Mouse (Mus musculus) embryo, embryonic 10 days (tissue): ENCODE data around the gene Pls1.

ENCODE experiments used
- DNase-seq: peaks from one replicate; pipeline ENCODE4 v3.0.0-alpha.2; 2015; ENCODE audit warnings: low spot score

Pls1 gene

GRCm38 (mm10) chr9:95844825-95845460, at the start of gene Pls1:
Pls1 (minus strand) TSS chr9:95845311.
- peak; percentile 80 for DNase-seq

DNA sequence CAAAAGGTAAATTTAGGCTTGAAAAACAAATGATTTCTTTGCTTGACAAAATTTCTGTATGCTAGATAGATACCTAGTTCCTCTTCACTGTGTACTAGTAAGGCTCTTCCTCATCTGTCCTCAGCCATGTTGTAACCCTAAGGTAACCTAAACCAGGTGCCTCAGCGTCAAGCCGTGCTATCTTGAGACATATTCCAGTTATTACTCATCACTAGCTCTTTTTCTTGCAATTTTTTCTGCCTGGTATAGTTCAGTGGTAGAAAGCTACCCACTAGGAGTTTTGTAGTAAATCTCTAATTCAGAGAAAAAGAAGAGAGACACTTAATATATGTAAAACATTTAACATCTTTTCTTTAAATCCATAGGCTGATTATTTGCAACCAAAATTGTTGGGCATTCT, 37.6 kb upstream of the Pls1 start:
- DNase-seq, result no peak

DNA sequence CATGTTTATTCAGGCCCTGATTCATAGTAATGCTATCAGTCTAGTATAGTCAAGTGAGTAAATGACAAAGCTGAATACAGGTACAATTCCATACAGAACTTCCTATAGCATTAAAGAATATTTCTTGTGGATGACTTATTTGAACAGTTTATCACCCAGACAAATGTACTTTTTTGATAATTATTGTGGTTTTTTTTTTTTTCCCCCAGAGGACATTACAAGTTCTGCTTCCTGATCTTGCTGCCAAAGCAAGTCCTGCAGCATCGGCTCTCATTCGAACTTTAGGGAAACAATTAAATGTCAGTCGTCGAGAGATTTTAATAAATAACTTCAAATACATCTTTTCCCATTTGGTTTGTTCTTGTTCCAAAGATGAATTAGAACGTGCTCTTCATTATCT, 33.1 kb upstream of the Pls1 start:
- no peak for DNase-seq

DNA sequence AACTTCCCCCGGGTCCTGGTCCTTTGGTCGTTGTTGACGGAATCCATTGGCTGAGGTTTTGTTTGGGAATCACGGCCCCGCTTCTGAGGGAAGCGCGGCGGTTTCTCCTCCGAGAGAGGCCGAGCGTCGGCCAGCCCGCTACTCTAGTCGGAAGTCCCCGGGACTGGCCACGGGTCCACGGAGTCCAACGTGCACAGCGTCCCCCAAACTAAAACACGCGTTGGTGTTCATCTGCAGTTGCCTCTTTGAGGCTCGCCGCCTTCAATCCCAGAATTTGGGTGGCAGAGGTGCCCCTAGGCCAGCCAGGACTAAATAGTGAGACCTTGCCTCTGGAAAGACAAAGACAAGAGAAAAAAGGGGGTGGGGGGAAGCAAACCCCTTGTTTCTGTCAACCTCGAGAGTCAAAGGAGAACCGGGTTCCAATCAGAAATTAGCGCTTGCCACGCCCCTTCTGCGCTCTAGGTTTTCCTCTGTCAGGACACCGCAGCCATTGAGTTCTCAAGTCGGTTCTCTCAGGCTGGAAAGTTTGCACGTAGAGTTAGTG, 13.0 kb upstream of the Pls1 start:
- DNase-seq, result peak; percentile 88

DNA sequence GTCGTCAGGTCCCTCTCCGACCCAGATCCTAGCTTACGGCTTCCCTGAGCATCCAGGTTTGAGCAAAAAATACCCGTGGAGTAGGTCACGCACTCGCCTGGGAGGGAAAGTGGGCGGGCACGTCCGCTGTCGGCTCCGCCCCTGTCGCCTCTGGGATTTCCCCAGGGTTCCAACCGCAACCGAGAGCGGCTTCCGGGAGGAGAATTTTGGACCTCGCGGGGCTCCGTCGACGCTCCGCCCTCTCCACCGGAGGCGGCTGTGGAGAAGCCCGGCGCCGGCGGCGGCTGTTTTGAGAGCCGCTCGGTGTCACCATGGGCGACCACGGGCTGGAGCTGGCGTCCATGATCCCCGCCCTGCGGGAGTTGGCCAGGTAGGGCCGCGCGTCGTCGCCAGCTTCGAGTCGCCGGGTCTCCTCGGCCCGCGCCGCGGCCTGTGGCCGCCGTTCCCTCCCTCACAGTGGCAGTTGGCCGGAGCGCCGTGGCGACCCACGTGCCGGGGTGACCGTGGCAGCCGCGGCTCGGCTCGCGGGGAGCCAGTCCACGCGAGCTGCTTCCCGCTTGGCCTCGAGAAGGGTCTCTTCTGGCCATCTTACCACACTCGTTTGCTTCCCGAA, 12.4 kb upstream of the Pls1 start, which contains the start of gene Atr:
TSS of gene Atr (plus strand) at position 184 of the 613 bp plus-strand sequence.
- peak; percentile 91 for DNase-seq

DNA sequence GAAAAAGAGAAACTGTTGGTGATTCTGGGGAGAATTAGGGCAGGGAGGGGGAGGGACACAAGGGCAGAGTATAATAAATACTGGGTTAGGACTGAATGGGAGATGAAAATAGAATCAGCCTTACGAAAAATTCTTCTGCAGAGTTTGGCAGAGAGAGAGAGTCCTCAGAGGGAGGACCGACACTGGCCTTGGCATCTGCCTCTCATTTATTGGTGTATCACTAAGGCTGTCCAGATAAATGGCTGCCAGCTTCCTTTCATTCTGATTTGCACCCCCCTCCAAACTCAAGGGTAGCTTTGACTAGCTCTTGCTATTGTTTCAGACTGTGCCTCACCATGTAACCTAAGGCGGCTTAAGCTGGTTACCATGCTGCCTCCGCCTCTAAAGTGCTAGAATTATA, 10.9 kb upstream of the Pls1 start:
- DNase-seq, result no peak

DNA sequence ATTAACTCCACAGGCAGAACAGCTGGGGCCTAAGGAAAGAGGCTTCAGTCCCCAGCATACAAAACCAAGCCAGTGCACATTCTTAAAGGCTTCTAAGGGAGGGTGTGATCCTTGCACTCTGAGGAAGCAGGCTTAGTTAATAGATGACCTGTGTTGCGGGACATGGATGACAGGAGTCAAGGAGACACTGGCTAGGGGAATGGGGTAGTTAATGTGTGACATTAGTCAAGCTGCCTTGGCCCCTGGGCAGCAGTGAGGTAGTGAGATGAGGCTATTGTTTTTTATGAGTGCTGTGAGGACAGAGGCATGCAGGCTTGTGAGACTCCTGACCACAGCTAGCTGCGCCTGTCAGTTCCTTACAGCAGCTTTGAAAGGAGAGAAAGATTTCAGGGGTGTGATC, 9.8 kb upstream of the Pls1 start:
- no peak for DNase-seq

DNA sequence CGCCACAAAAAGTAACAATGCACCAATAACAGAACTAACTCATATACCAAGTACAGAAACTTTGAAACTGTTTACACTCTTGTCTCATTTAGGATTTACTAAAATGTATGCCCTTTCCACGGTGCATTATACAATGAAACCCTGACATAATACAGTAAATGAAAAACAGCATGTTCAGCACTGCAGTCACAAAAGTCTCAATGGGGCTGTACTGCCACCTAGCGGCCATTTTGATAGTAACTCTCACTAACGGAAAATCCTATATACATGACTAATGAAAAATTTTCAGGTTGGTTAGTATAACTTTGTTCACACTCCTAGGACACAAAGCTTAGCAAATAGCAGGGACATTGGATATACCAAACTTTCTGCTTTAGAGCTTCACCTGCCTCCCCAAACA, 7.8 kb upstream of the Pls1 start:
- DNase-seq, result peak; percentile 85

GRCm38 (mm10) chr9:95851671-95852070, 6.6 kb upstream of the Pls1 start:
- no peak for DNase-seq

- no peak for DNase-seq
Measured at GRCm38 (mm10) chr9:95845711-95846110, 600 bp upstream of the Pls1 start.

DNA sequence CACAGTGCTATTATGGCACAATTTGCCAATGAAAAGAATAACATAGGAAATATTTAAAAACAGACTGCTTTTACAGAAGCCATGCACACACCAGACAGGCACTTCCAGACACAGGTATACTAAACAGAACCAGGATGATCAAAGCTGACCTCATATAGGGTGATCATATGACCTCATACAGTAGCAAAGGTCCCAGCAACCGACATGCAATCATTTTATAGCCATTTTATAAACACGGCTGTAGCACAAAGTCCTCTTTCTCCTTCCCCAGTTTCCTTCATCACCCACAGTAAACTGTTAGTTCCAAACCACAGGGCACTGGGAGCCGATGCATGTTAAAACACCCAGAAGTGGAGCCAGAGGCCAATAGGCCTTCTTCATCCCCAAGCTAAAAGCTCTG, 5.7 kb downstream of the Pls1 start:
- DNase-seq, result no peak

DNA sequence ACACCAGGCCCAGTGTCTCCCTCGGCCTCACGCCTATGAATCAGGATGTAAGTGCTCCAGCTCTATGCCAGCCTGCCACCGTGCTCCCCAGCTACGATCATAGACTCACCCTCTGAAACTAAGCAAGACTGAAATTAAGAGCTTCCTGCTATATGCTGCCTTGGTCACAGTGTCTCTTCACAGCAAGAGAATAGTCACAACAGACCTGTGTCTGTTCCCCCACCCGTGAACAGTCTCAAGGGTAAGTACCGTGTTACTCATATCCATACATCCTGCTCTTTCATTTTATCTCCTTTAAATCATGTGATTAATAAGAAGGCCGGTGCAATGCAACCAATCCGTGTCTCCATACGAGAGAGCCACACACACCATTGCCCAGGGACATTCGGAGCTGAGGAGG, 9.4 kb downstream of the Pls1 start:
- DNase-seq, result no peak

- no peak for DNase-seq
Measured at GRCm38 (mm10) chr9:95834799-95835198, 10.3 kb downstream of the Pls1 start.

DNA sequence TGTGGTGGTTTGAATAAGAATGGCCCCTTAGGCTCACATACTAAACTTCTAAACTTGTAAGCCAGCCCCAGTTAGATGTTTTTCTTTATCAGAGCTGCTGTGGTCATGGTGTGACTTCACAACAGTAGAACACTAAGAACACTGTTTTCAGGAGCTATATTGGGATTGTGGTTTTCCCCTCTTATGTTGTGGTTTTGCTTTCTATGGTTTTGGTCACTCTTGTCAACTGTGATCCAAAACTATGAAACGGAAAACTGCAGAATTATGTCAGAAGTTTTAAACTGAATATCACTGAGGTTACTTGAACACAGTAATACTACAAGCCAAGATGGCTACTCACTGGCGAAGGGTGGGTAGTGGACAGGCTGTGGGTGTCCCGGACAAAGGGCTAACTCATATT, 12.4 kb downstream of the Pls1 start:
- DNase-seq, result no peak

DNA sequence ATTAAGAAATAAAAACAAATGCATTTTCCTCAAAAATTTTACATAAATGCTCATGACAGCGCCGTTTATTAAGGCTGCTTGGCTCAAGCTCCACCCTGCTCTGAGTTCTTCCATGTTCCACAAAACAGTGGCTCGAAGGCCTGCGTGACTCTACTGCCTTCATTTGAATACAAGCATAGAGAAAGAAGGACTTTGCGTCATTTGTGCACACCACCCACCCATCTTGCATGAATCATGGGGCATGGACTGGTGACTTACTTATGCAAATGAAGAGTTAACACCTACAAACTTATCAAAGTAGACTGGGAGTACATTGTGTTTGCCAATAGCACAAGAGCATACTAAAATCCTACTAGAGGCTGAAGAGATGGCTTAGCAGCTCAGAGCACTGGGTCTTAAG, 17.5 kb downstream of the Pls1 start:
- no peak for DNase-seq

DNA sequence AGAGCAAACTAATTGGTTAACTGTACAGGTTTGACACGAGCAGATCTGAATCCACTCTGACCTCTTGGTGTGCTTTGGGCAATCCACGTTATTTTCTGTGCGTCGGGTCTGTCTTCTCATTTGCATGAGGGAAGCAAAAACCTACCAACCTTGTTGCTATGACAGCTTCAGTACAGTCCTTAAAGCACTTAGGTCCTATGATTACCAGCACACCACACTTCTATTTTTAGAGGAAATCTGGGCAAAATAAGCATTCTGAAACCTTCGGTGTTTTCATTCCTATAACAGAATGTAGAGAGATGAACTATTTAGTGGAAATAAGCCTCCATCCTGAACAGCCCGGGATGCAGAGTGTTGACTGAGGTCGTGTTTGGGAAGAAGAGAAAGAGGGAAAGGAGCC, 22.6 kb downstream of the Pls1 start:
- DNase-seq, result no peak

DNA sequence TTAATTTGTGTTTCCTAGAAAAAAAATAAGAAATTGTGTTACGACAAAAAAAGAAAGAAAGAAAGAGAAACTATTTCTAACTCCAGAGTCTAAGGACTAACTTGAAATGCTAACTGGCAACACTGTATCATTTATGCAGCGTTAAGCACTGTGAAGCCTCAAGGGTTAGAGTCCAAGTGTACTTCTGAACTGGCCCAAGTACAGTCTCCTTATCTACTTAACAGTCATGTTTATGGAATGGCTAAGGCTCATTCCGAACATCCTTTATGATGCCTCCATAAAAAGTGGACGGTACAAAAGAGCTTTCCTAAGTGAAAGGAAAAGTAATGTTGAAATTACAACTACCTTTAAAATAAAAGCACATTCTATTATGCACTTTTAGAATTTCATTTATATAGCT, 29.4 kb downstream of the Pls1 start:
- no peak for DNase-seq

DNA sequence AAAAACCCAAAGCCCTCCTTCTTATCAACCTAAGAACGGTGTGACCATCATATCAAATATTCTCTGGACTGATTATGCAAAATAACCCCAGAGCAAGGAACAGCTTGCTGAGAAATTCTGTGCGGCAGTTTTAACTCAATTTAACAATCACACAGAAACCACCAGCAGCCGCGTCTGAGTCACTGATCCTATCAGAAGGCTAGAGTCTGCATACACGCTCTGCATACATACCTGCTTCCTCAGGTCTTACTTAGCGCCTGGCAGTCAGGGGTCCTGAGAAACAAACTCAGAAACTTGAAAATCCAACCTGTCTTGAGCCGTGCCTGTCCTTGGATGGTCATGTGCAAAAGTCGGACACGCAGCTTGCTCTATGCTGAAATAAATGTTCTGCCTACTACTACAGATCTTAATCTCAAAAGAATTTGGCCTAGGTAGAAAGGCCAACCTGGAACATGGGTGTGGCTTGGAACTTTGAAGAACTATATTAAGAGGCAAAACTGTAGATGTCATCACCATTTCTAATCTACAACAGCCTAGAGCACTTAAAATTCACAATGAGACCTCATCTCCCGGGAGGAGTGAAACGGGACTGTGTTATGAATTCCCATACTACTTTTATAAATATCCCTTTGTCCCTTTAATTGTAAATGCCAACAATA, 30.0 kb downstream of the Pls1 start:
- DNase-seq, result no peak

GRCm38 (mm10) chr9:95813721-95814531, 31.2 kb downstream of the Pls1 start:
- DNase-seq, result peak; percentile 59

DNA sequence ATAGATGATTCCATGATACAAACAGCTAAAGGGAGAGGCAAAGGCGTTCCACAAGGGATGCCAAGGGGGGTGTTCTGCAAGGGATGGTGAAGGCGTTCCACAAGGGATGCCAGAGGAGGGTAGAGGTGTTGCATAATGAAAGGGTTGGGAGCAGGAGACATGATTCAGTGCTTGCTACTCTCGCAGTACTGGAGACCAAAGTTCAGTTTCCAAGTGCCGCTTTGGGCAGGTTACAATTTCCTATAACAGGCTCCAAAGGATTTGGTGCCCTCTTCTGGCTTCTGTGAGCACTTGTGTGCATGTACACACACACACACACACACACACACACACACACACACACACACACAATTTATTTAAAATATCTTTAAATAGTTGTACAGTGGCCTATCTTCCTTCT, 33.3 kb downstream of the Pls1 start:
- no peak for DNase-seq

- DNase-seq, result no peak
Measured at GRCm38 (mm10) chr9:95809596-95809995, 35.5 kb downstream of the Pls1 start.

DNA sequence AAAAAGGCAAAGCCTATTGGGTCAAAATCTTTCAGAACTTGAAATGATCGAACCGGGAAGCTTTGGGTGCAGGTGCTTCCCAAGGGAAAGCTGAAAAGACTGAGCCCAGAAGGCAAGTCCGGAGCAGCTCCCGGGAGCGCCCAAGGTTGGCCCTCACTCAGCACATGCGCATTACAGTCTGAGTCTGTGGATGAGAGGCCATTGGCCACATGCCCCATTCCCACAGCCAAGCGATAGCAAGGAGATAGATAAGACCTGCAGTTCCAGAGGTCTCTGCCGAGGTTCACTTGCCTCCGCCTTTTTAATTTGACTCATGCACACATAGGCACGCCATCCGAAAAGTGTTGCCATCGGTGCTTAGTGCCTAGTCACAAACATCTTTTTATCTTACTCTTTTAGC, 39.7 kb downstream of the Pls1 start:
- no peak for DNase-seq
